Comparison of ENCODE assay signal across 35 mouse cellular contexts in the genomic region with DNA sequence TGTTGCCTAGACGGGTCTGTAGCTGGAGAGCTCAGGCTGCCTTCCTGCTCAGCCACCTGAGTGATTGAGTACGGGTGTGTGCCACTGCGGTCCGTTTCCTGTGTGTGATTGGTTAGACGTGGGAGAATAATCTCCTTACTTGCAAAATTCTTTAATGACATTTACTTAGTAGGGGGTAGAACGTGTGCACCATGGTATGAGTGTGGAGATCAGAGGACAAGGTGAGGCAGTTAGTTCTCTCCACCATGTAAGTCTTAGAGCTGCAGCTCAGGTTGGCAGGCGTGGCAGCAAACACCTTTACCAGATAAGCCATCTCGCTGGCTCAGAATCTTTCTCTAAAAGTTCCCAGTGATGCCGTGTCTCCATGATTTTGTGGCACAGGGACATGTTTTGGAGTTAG.
"Had no signal": no experiment of that assay in that cellular context is flagged by ENCODE, and none has a peak within 500 bp of the region (broad histone marks: within the 10 kb centered on the region; RNA-seq: fewer than 3 reads in every experiment).

No protein-coding gene starts in this region.

- H3K27ac ChIP-seq: heart, embryonic 10.5 days; heart, embryonic 13.5 days; heart, embryonic 15.5 days; hindbrain, embryonic 10.5 days; hindbrain, embryonic 12.5 days; hindbrain, embryonic 13.5 days; hindbrain, embryonic 14.5 days; hindbrain, embryonic 15.5 days; hindbrain, postnatal 0 days; intestine, embryonic 15.5 days; kidney, embryonic 15.5 days; kidney, postnatal 0 days; layer of hippocampus, adult 2 months had no signal

- H3K4me2 ChIP-seq: heart, embryonic 11.5 days; heart, embryonic 12.5 days; heart, embryonic 13.5 days; heart, embryonic 15.5 days; hindbrain, embryonic 12.5 days; hindbrain, embryonic 13.5 days; hindbrain, embryonic 14.5 days; hindbrain, embryonic 15.5 days; intestine, embryonic 15.5 days; kidney, embryonic 15.5 days had no signal

- H3K4me3 ChIP-seq: heart, embryonic 10.5 days; heart, embryonic 12.5 days; heart, embryonic 13.5 days; heart, embryonic 15.5 days; hindbrain, embryonic 10.5 days; hindbrain, embryonic 12.5 days; hindbrain, embryonic 13.5 days; hindbrain, embryonic 15.5 days; intestine, embryonic 15.5 days; kidney, embryonic 15.5 days; layer of hippocampus, adult 2 months had no signal

- H3K9ac ChIP-seq: heart, embryonic 12.5 days; heart, embryonic 13.5 days; heart, embryonic 15.5 days; hindbrain, embryonic 12.5 days; hindbrain, embryonic 13.5 days; hindbrain, embryonic 14.5 days; hindbrain, embryonic 15.5 days; intestine, embryonic 15.5 days; kidney, embryonic 15.5 days had no signal

- H3K27me3 ChIP-seq: heart, embryonic 12.5 days; heart, embryonic 13.5 days; heart, embryonic 15.5 days; hindbrain, embryonic 12.5 days; hindbrain, embryonic 13.5 days; hindbrain, embryonic 15.5 days; intestine, embryonic 15.5 days; kidney, embryonic 15.5 days had no signal

- H3K9me3 ChIP-seq: heart, embryonic 10.5 days; heart, embryonic 12.5 days; heart, embryonic 13.5 days; heart, embryonic 15.5 days; hindbrain, embryonic 10.5 days; hindbrain, embryonic 12.5 days; hindbrain, embryonic 13.5 days; hindbrain, embryonic 15.5 days; intestine, embryonic 15.5 days; kidney, embryonic 15.5 days had no signal

- ATAC-seq: hindbrain, embryonic 16.5 days; hindbrain, postnatal 0 days; inflammation-experienced regulatory T-cells, adult 6 months; intestine, embryonic 15.5 days; intestine, embryonic 16.5 days; intestine, postnatal 0 days had no signal

- DNase-seq: heart, postnatal 10 days; heart, postnatal 14 days; heart, postnatal 36 days; heart, postnatal 4 days; kidney, adult 11 months; kidney, adult 18-20 months; kidney, adult 2 months; kidney, adult 8-10 months; kidney, adult 9 months; kidney, postnatal 10 days; kidney, postnatal 14 days; kidney, postnatal 25 days; kidney, postnatal 36 days; kidney, postnatal 4 days; layer of hippocampus, adult 9-11 months; layer of hippocampus, postnatal 36 days had no signal
